Mouse (Mus musculus) Patski (cell line): Measurements from ENCODE around the gene Reep6. TPM values are rescaled to one million over a fixed set of nuclear protein-coding genes. Genes with fewer than 3 reads are reported as not detected.

Experiments
- ATAC-seq: fragments of 100-300 bp; one replicate; pipeline ENCODE4 v1.8.0; 2021
- CTCF ChIA-PET: fragments of 350-600 bp; sonication (Branson Sonifier 250); formaldehyde crosslinking; loops from one replicate; lab custom pipeline; 2022; ENCODE audit warnings: inconsistent platforms; lab: Charles Lee
- POLR2A ChIA-PET: fragments of 350-600 bp; sonication (Branson Sonifier 250); formaldehyde crosslinking; loops from one replicate; lab custom pipeline; 2022; ENCODE audit warnings: antibody characterized with exemption, inconsistent platforms; lab: Charles Lee
- DNase-seq: peaks from one replicate; pipeline ENCODE4 v3.0.0-alpha.2; 2011; ENCODE audit warnings: low read depth, low spot score
- H3K27me3 ChIP-seq: fragments of 371-371 bp; one replicate; pipeline ENCODE4 v1.5.1; 2021
- CTCF ChIP-seq: fragments of 100-300 bp; IDR thresholded peaks from one replicate; pipeline ENCODE4 v1.5.1; 2021
- in situ Hi-C: fragments of 300-500 bp; cut with MboI; formaldehyde crosslinking; loops from 3 replicates; pipeline ENCODE4 v1.11.1; 2018; ENCODE audit warnings: low pct_unique_long_range_greater_than_20kb, mixed read lengths
- polyA plus RNA-seq: library from polyadenylated mRNA; unstranded; gene quantifications from one replicate; pipeline ENCODE4 v1.2.3, GENCODE M21; 2021

The Reep6 gene
- polyA plus RNA-seq, 1 experiment from 2014 or later, result 6.9 TPM

DNA sequence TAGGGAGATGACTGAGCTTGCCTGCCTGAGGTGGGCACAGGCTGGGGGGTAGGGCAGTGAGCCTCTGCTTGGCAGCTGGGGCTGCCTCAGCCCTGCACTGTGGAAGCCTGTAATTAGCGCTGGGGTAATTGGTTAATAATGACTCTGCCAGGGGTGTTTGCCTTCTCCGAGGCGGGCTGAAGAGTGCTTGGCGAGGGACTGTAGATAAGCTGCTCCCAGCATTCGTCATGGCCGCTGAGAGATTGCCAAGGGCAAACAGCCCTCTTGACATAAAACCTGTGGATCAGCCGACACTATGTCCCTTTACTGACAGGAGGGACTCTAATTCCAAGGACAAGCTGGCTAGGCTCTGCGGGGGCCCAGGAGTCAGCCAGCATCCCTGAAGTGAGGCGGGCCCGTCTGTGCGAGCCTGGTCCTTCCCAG lies 13.4 kb upstream of the Reep6 start:
- in situ Hi-C loops, result no loop called here
- ATAC-seq, result no peak
- no peak for TF ChIP-seq CTCF
- POLR2A ChIA-PET, result no interaction called here
- DNase-seq, result no peak
- no peaks in the 10 kb centered on the region for H3K27me3 ChIP-seq
- CTCF ChIA-PET, result interaction anchor here (0.9 kb wide), 1 partner anchor 19 kb away, joined by 3 read pairs; no protein-coding TSS in a partner anchor

DNA sequence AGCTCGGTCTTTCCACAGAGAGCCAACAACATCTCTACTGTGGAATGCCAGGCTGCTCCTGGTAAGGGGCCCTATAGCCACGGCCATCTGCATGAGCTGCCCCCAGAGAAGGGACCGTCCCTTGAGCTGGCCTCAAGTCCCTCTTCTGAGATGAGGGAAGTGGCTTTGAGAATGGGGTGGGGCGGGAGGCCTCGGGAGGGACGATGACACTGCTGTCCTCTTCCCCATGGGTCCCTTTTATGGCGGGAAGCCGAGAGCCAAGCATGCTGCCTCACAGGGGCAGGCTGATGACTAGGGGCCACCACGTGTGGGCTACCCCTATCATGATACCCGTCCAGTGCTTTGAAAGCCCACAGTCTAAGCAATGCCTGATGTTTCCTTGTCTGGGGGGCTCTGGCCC lies 12.7 kb upstream of the Reep6 start:
- in situ Hi-C loops, result no loop called here
- ChIA-PET POLR2A (no interaction called here), CTCF (interaction anchor here (0.9 kb wide), 1 partner anchor 20 kb away, joined by 3 read pairs; no protein-coding TSS in a partner anchor)
- no peak for ATAC-seq
- no peak for DNase-seq
- H3K27me3 ChIP-seq, result no peaks in the 10 kb centered on the region
- TF ChIP-seq CTCF, result no peak

- in situ Hi-C loops, result no loop called here
- no peaks in the 10 kb centered on the region for H3K27me3 ChIP-seq
- POLR2A ChIA-PET, result no interaction called here
- CTCF ChIA-PET, result no interaction called here
- no peak for TF ChIP-seq CTCF
- DNase-seq, result peak; percentile 55
- no peak for ATAC-seq
Measured at GRCm38 (mm10) chr10:80320340-80320760, 9.4 kb upstream of the Reep6 start, which contains the start of gene 2310011J03Rik. TSS of gene 2310011J03Rik (minus strand) at chr10:80320537.

- DNase-seq (no peak), ATAC-seq (no peak)
- no peak for TF ChIP-seq CTCF
- in situ Hi-C loops, result no loop called here
- CTCF ChIA-PET, result no interaction called here
- POLR2A ChIA-PET, result no interaction called here
- no peaks in the 10 kb centered on the region for H3K27me3 ChIP-seq
Measured at GRCm38 (mm10) chr10:80321014-80321669, 8.6 kb upstream of the Reep6 start.

- no peak for TF ChIP-seq CTCF
- POLR2A ChIA-PET, result no interaction called here
- CTCF ChIA-PET, result no interaction called here
- H3K27me3 ChIP-seq, result no peaks in the 10 kb centered on the region
- no peak for DNase-seq
- in situ Hi-C loops, result no loop called here
- ATAC-seq, result no peak
Measured at GRCm38 (mm10) chr10:80321670-80322581, 7.8 kb upstream of the Reep6 start.

DNA sequence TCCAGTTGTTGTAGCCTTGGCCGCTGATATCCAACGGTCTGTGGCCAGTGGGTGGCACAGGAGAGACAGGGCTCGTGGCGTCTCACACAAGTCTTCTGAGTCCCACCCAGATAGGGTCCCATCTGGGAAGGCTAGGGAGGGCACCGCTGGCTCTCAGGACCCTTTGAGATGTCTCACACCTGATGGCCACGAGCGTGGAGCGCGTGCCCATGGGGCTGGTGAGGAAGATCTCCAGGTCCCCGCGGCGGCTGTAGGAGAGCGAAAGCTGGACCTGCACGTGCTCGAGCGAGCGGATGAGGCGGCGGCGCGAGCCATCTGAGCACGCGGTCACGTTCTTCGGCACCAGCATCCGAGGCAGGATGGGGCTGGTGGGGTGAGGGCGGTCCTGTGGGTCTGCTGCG lies 6.9 kb upstream of the Reep6 start:
- ATAC-seq (no peak), DNase-seq (no peak)
- in situ Hi-C loops, result no loop called here
- no peak for TF ChIP-seq CTCF
- ChIA-PET CTCF (no interaction called here), POLR2A (no interaction called here)
- no peaks in the 10 kb centered on the region for H3K27me3 ChIP-seq

GRCm38 (mm10) chr10:80323261-80324119 lies 6.3 kb upstream of the Reep6 start:
- peak; percentile 38 for ATAC-seq
- in situ Hi-C loops, result no loop called here
- ChIA-PET CTCF (interaction anchor here (1.2 kb wide), 1 partner anchor 57 kb away, joined by 3 read pairs; no protein-coding TSS in a partner anchor), POLR2A (no interaction called here)
- no peaks in the 10 kb centered on the region for H3K27me3 ChIP-seq
- TF ChIP-seq CTCF, result no peak
- DNase-seq, result no peak

DNA sequence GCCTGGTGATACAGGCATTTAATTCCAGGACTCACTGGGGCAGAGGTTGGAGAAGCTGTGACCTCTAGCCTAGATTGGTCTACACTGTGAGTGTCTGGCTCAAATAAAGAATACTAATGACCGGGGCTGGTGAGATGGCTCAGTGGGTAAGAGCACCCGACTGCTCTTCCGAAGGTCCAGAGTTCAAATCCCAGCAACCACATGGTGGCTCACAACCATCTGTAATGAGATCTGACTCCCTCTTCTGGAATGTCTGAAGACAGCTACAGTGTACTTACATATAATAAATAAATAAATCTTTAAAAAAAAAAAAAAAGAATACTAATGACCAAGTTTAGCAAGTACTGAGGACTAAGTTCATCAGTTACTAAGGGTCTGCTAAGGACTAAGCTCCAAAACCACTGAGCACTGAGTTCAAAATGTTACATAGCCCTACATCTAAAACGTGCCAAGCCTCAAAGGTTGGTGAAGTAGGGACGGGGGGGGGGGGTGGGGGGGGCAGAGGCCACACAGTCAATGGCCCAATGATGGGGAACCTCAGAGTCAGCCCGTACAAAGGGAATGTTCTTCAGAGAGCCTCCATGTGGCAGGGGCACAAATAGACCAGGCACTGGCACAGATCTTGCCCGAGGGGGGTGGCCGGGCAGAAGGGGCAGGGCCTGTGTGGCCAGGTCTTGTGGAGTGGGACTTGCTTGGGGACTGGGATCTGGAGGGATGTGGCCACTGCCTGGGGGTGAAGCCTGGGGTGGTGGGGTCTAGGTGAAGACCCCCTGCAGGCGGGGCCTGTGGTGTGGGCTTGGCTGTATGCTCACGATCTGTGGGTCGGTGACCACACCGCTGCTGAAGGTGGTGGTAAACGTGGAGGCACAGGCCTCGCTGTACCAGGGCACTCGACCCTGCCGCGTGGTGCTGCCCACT lies 5.4 kb upstream of the Reep6 start:
- DNase-seq, result no peak
- ATAC-seq, result no peak
- no peak for TF ChIP-seq CTCF
- ChIA-PET POLR2A (interaction anchor here (0.6 kb wide), 1 partner anchor 32 kb away, joined by 3 read pairs; the partner anchor contains the start of gene Rps15), CTCF (interaction anchor here (1.2 kb wide), 1 partner anchor 58 kb away, joined by 3 read pairs; no protein-coding TSS in a partner anchor)
- H3K27me3 ChIP-seq, result no peaks in the 10 kb centered on the region
- in situ Hi-C loops, result no loop called here

DNA sequence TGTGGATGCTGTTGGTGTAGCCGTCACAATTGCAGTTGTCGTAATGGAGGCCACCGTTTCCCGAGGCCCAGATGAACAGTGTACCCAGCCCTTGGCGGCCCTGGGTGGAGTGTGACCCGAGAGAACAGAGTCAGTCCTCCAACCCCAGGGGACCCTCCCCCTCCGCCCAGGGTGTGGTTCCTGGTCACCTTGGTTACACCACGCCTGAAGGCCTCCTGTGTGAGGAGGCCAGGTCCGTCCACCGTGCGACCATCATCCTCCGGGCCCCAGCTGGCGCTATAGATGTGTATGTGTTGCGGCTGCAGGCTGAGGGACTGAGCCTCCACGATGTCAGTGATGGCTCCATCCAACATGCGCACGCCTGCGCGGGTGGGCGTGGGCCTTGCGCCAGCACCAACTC lies 4.7 kb upstream of the Reep6 start:
- TF ChIP-seq CTCF, result no peak
- CTCF ChIA-PET, result interaction anchor here (2.1 kb wide), 1 partner anchor 16 kb away, joined by 5 read pairs; no protein-coding TSS in a partner anchor
- ATAC-seq, result no peak

More for the DNA sequence above, 4.7 kb upstream of the Reep6 start:
- no peak for DNase-seq
- POLR2A ChIA-PET, result interaction anchor here (0.6 kb wide), 1 partner anchor 178 kb away, joined by 3 read pairs; no protein-coding TSS in a partner anchor
- in situ Hi-C loops, result no loop called here
- H3K27me3 ChIP-seq, result no peaks in the 10 kb centered on the region
